Mouse (Mus musculus) bone marrow macrophage, adult 2 months (primary cell): ENCODE measurements around the gene Tmem50b.

Experiments
- CTCF ChIP-seq: IDR thresholded peaks from 2 replicates; pipeline ENCODE4 v1.5.1; 2012; ENCODE audit warnings: low read depth, mild to moderate bottlenecking, low read length, moderate library complexity
- POLR2A ChIP-seq: IDR thresholded peaks from 2 replicates; pipeline ENCODE4 v1.6.1; 2012; ENCODE audit warnings: mild to moderate bottlenecking, low read depth, low read length, borderline replicate concordance

DNA sequence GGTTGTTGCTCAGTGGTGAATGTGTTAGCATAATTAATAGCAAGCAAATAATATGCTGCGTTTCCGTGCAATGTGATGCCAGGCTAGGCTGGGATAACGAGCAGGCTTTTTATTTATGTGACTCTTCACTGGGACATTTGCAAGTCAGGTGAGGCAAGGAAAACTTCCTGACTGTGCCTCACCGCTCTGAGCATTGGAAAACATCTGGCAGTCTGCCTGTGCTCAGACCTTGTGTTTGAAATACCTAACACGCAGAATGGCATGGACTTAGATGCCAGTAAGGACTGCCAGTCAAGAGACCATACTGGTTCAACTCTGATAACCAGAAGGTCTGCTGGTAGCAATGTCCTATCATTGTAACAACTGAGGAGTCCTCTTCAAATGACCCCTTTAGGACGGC, 7.6 kb upstream of the Tmem50b start:
- TF ChIP-seq CTCF (no peak), POLR2A (no peak)
